ENCODE assay signal across 11 mouse cellular contexts in the genomic region with DNA sequence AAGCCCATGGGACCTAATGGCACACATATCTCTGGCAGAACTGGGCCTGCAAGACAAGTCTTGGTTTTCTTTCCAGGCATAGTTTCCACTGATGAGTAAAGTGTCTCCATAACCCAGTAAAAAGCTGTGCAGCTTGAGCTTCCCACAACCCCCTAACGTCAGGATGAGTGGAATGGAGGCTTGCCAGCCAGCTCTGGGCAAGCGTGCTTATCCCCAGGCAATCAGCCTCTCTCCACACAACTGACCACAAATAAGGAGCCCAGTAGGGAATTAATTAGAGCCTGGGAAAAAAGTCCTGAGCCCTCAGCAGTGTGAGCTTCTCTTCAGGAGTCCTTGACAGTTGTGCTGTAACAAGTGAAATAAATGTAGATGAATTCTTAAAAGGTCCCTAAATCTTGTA. TPM values are rescaled to one million over a fixed set of nuclear protein-coding genes. Genes with fewer than 3 reads are reported as not detected.
DNase-seq lines count a peak whose midpoint lies in the region; ATAC-seq and TF ChIP-seq lines count a peak whose summit lies in the region.
"Had no signal": no experiment of that assay in that cellular context is flagged by ENCODE, and none has a peak within 500 bp of the region (broad histone marks: within the 10 kb centered on the region; RNA-seq: fewer than 3 reads in every experiment).

No protein-coding gene starts in this region.

- in situ Hi-C loops in Patski (cut with MboI; ENCODE audit: low pct_unique_long_range_greater_than_20kb) = no loop called here

- peak; percentile 63 for ATAC-seq in forebrain, embryonic 14.5 days
- no peak for ATAC-seq in forebrain, embryonic 11.5 days (replicated peaks; ENCODE audit: low FRiP score)
- peak; percentile 60 for ATAC-seq in Patski
- ATAC-seq in forebrain, embryonic 16.5 days = peak; percentile 89
- peak; percentile 45; the same call in 1 of the 2 replicates for ATAC-seq in midbrain, embryonic 15.5 days (replicated peaks)
- no peak for ATAC-seq in granulocyte monocyte progenitor cell, adult 5-6 weeks (replicated peaks; ENCODE audit: poor library complexity, severe bottlenecking)
- ATAC-seq: CD4-positive, CD25-positive, alpha-beta regulatory T cell, adult 4 months had no signal

- H3K4me1 ChIP-seq in forebrain, embryonic 14.5 days (ENCODE audit: control insufficient read depth, insufficient read depth, low read length) = 0 out of 2 replicates have a peak, but pooled peaks cover 3% of the 10 kb centered on the region
- H3K4me1 ChIP-seq in forebrain, embryonic 11.5 days (replicated peaks; ENCODE audit: control insufficient read depth, insufficient read depth, low read length) = no peaks in the 10 kb centered on the region
- 0 out of 2 replicates have a peak, but pooled peaks cover 3% of the 10 kb centered on the region for H3K4me1 ChIP-seq in forebrain, embryonic 16.5 days (replicated peaks; ENCODE audit: control insufficient read depth, insufficient read depth, low read length)
- no peaks in the 10 kb centered on the region for H3K4me1 ChIP-seq in midbrain, embryonic 15.5 days
- no peaks in the 10 kb centered on the region for H3K4me1 ChIP-seq in lung, adult 2 months (ENCODE audit: control insufficient read depth, insufficient read depth, low read length)

- 4% methylated on average over 2 of the region's 2 CpGs for WGBS in forebrain, embryonic 14.5 days
- WGBS in forebrain, embryonic 11.5 days = 10% methylated on average over 2 of the region's 2 CpGs
- WGBS in forebrain, embryonic 16.5 days = 4% methylated on average over 2 of the region's 2 CpGs
- WGBS in midbrain, embryonic 15.5 days = 8% methylated on average over 2 of the region's 2 CpGs
- WGBS in lung, adult 2 months = 54% methylated on average over 2 of the region's 2 CpGs

- TF ChIP-seq POLR2A in lung, adult 2 months (IDR thresholded peaks at IDR 0.05; ENCODE audit: borderline replicate concordance, extremely low read depth, low read depth, low read length) = no peak

- no peak overlapping the region for H3K9ac ChIP-seq in forebrain, embryonic 14.5 days (ENCODE audit: low read length)
- no peak overlapping the region for H3K9ac ChIP-seq in forebrain, embryonic 11.5 days (ENCODE audit: low read length)
- no peak overlapping the region for H3K9ac ChIP-seq in forebrain, embryonic 16.5 days (replicated peaks; ENCODE audit: low read depth, low read length)
- no peak overlapping the region for H3K9ac ChIP-seq in midbrain, embryonic 15.5 days

- no peak overlapping the region for H3K27ac ChIP-seq in forebrain, embryonic 14.5 days (ENCODE audit: low read depth, low read length)
- H3K27ac ChIP-seq in forebrain, embryonic 11.5 days (ENCODE audit: low read depth, low read length) = no peak overlapping the region
- H3K27ac ChIP-seq in forebrain, embryonic 16.5 days (ENCODE audit: low read length) = no peak overlapping the region
- H3K27ac ChIP-seq in midbrain, embryonic 15.5 days = no peak overlapping the region

- no peak for TF ChIP-seq CTCF in Patski (IDR thresholded peaks at IDR 0.05)
- no peak for TF ChIP-seq CTCF in lung, adult 2 months (IDR thresholded peaks at IDR 0.05; ENCODE audit: insufficient read depth, low read length)

- H3K36me3 ChIP-seq in forebrain, embryonic 14.5 days (ENCODE audit: control insufficient read depth, insufficient read depth, low read length) = no peaks in the 10 kb centered on the region
- H3K36me3 ChIP-seq in forebrain, embryonic 11.5 days (ENCODE audit: control insufficient read depth, insufficient read depth, low read length) = no peaks in the 10 kb centered on the region
- no peaks in the 10 kb centered on the region for H3K36me3 ChIP-seq in forebrain, embryonic 16.5 days (ENCODE audit: control insufficient read depth, insufficient read depth)
- H3K36me3 ChIP-seq in midbrain, embryonic 15.5 days (replicated peaks) = no peaks in the 10 kb centered on the region

- H3K27me3 ChIP-seq in forebrain, embryonic 14.5 days (replicated peaks; ENCODE audit: control insufficient read depth, insufficient read depth, low read length) = no peaks in the 10 kb centered on the region
- no peaks in the 10 kb centered on the region for H3K27me3 ChIP-seq in forebrain, embryonic 11.5 days (ENCODE audit: control insufficient read depth, insufficient read depth, low read length)
- no peaks in the 10 kb centered on the region for H3K27me3 ChIP-seq in Patski
- no peaks in the 10 kb centered on the region for H3K27me3 ChIP-seq in forebrain, embryonic 16.5 days (replicated peaks; ENCODE audit: control insufficient read depth, insufficient read depth, low read length)
- H3K27me3 ChIP-seq in midbrain, embryonic 15.5 days (replicated peaks) = no peaks in the 10 kb centered on the region

- no peaks in the 10 kb centered on the region for H3K9me3 ChIP-seq in forebrain, embryonic 14.5 days (replicated peaks; ENCODE audit: control insufficient read depth, low read length)
- no peaks in the 10 kb centered on the region for H3K9me3 ChIP-seq in forebrain, embryonic 11.5 days (ENCODE audit: control insufficient read depth, low read length)
- H3K9me3 ChIP-seq in forebrain, embryonic 16.5 days (ENCODE audit: control insufficient read depth, low read length) = no peaks in the 10 kb centered on the region
- no peaks in the 10 kb centered on the region for H3K9me3 ChIP-seq in midbrain, embryonic 15.5 days

- DNase-seq in forebrain, embryonic 14.5 days (ENCODE audit: low spot score) = peak; percentile 70
- no peak for DNase-seq in forebrain, embryonic 11.5 days (ENCODE audit: low spot score)
- DNase-seq in Patski (ENCODE audit: low read depth, low spot score) = peak; percentile 47
- DNase-seq in thymus, postnatal 25 days = no peak
- no peak for DNase-seq in lung, adult 2 months

- no peak overlapping the region for H3K4me3 ChIP-seq in forebrain, embryonic 14.5 days (ENCODE audit: low read depth, low read length)
- H3K4me3 ChIP-seq in forebrain, embryonic 11.5 days (ENCODE audit: low read depth, low read length) = no peak overlapping the region
- no peak overlapping the region for H3K4me3 ChIP-seq in forebrain, embryonic 16.5 days (replicated peaks; ENCODE audit: low read length)
- no peak overlapping the region for H3K4me3 ChIP-seq in midbrain, embryonic 15.5 days
- no peak overlapping the region for H3K4me3 ChIP-seq in lung, adult 2 months (replicated peaks; ENCODE audit: extremely low read depth, low read depth, low read length)
- H3K4me3 ChIP-seq: erythroblast, embryonic 14.5 days had no signal

- CTCF ChIA-PET in Patski (lab: Charles Lee) = no interaction called here

- H3K4me2 ChIP-seq in forebrain, embryonic 14.5 days (ENCODE audit: low read length) = no peak overlapping the region
- H3K4me2 ChIP-seq in forebrain, embryonic 11.5 days (ENCODE audit: low read depth, low read length, severe bottlenecking) = no peak overlapping the region
- no peak overlapping the region for H3K4me2 ChIP-seq in forebrain, embryonic 16.5 days (ENCODE audit: low read length)
- H3K4me2 ChIP-seq in midbrain, embryonic 15.5 days = no peak overlapping the region

- POLR2A ChIA-PET in Patski (lab: Charles Lee) = no interaction called here

RNA-seq across cellular contexts. Expression of a gene that starts 9.1 kb away (rescaled TPM):
- 3.9 and 4.5 TPM in 2 replicates for polyA plus RNA-seq in forebrain, embryonic 14.5 days (2014; fragmentation: Nextera tagmentation; extraction: Ambion mirVana)
- polyA plus RNA-seq in forebrain, embryonic 11.5 days (2014; fragmentation: Nextera tagmentation; extraction: Ambion mirVana) = 0.45 and 1.3 TPM in 2 replicates
- not detected for polyA plus RNA-seq in Patski (2021)
- polyA plus RNA-seq in forebrain, embryonic 16.5 days (2015; fragmentation: Nextera tagmentation; extraction: Ambion mirVana) = 4.2 and 4.3 TPM in 2 replicates
- polyA plus RNA-seq in midbrain, embryonic 15.5 days (2015; fragmentation: Nextera tagmentation; extraction: Ambion mirVana) = 0.28 and 0.88 TPM in 2 replicates
- not detected in 2 replicates for total RNA-seq in granulocyte monocyte progenitor cell, adult 5-6 weeks (2014; fragmentation: Nextera tagmentation)
- total RNA-seq in granulocyte monocyte progenitor cell, adult 5-6 weeks (2017) = not detected in 2 replicates
- polyA plus RNA-seq in lung, adult 2 months (2012; rRNA removed) = not detected in 2 replicates
- total RNA-seq: hematopoietic stem cell, adult 5-6 weeks had no signal
- polyA plus RNA-seq: erythroblast, embryonic 14.5 days had no signal

RNA-seq across cellular contexts. Expression of a gene that starts 26.7 kb away (rescaled TPM):
- polyA plus RNA-seq in forebrain, embryonic 14.5 days (2014; fragmentation: Nextera tagmentation; extraction: Ambion mirVana) = 146 and 210 TPM in 2 replicates
- 184 and 225 TPM in 2 replicates for polyA plus RNA-seq in forebrain, embryonic 11.5 days (2014; fragmentation: Nextera tagmentation; extraction: Ambion mirVana)
- polyA plus RNA-seq in Patski (2021) = 197 TPM
- polyA plus RNA-seq in forebrain, embryonic 16.5 days (2015; fragmentation: Nextera tagmentation; extraction: Ambion mirVana) = 114 and 136 TPM in 2 replicates
- polyA plus RNA-seq in midbrain, embryonic 15.5 days (2015; fragmentation: Nextera tagmentation; extraction: Ambion mirVana) = 80.5 and 98.8 TPM in 2 replicates
- total RNA-seq in granulocyte monocyte progenitor cell, adult 5-6 weeks (2014; fragmentation: Nextera tagmentation) = 4,007 and 4,325 TPM in 2 replicates
- total RNA-seq in granulocyte monocyte progenitor cell, adult 5-6 weeks (2017) = 2,405 and 2,818 TPM in 2 replicates
- 175 and 177 TPM in 2 replicates for polyA plus RNA-seq in lung, adult 2 months (2012; rRNA removed)

Comparison
In these comparisons a context has a peak if more than half of its experiments do, and no peak if none do; other contexts are left out.
1. ATAC-seq: peak in forebrain, embryonic 14.5 days (single experiment), Patski (single experiment), forebrain, embryonic 16.5 days (single experiment) and midbrain, embryonic 15.5 days (single experiment); none in forebrain, embryonic 11.5 days (single experiment) and granulocyte monocyte progenitor cell, adult 5-6 weeks (single experiment).
2. DNase-seq: peak in forebrain, embryonic 14.5 days (single experiment) and Patski (single experiment); none in forebrain, embryonic 11.5 days (single experiment), thymus, postnatal 25 days (single experiment) and lung, adult 2 months (single experiment).